Mouse (Mus musculus): ENCODE measurements around the gene Vhl. TPM values are rescaled to one million over a fixed set of nuclear protein-coding genes. Genes with fewer than 3 reads are reported as not detected.
"Not testable (repeated sequence)": the region's sequence is repeated elsewhere in the genome, so short reads cannot be mapped to it uniquely, and the experiment has no call there.

The Vhl gene
- polyA plus RNA-seq, 1 experiment from 2014 or later = 85.2 TPM

GRCm38 (mm10) chr6:113662964-113663700 is 39.4 kb downstream of the Vhl start:
- ATAC-seq (ENCODE audit: low FRiP score, low TSS enrichment) (no peak), DNase-seq (no peak)
- Histone ChIP-seq H3K4me1 (ENCODE audit: control insufficient read depth, insufficient read depth, low read length) (no peaks in the 10 kb centered on the region), H3K27me3 (ENCODE audit: control insufficient read depth, insufficient read depth, low read length) (no peaks in the 10 kb centered on the region), H3K4me3 (replicated peaks; ENCODE audit: low read depth, low read length) (no peak overlapping the region), H3K9ac (replicated peaks; ENCODE audit: low read length) (no peak overlapping the region), H3K27ac (replicated peaks; ENCODE audit: low read depth, low read length) (no peak overlapping the region), H3K9me3 (ENCODE audit: control insufficient read depth, low read length) (no peaks in the 10 kb centered on the region), H3K36me3 (ENCODE audit: control insufficient read depth, insufficient read depth, low read length) (no peaks in the 10 kb centered on the region), H3K4me2 (ENCODE audit: low read length) (no peak overlapping the region)
- 98% methylated on average over 8 of the region's 8 CpGs for WGBS

GRCm38 (mm10) chr6:113664305-113664704 is 40.5 kb downstream of the Vhl start:
- WGBS = 83% methylated on average over 7 of the region's 7 CpGs
- no peaks in the 10 kb centered on the region for H3K9me3 ChIP-seq (ENCODE audit: control insufficient read depth, low read length)
- H3K4me3 ChIP-seq (replicated peaks; ENCODE audit: low read depth, low read length) = no peak overlapping the region
- no peak overlapping the region for H3K4me2 ChIP-seq (ENCODE audit: low read length)
- no peaks in the 10 kb centered on the region for H3K36me3 ChIP-seq (ENCODE audit: control insufficient read depth, insufficient read depth, low read length)
- no peak for ATAC-seq (ENCODE audit: low FRiP score, low TSS enrichment)
- no peak overlapping the region for H3K9ac ChIP-seq (replicated peaks; ENCODE audit: low read length)
- no peak overlapping the region for H3K27ac ChIP-seq (replicated peaks; ENCODE audit: low read depth, low read length)
- H3K27me3 ChIP-seq (ENCODE audit: control insufficient read depth, insufficient read depth, low read length) = no peaks in the 10 kb centered on the region
- H3K4me1 ChIP-seq (ENCODE audit: control insufficient read depth, insufficient read depth, low read length) = no peaks in the 10 kb centered on the region
- no peak for DNase-seq

GRCm38 (mm10) chr6:113667611-113668122 is 43.9 kb downstream of the Vhl start:
- Histone ChIP-seq H3K27ac (replicated peaks; ENCODE audit: low read depth, low read length) (no peak overlapping the region), H3K9ac (replicated peaks; ENCODE audit: low read length) (no peak overlapping the region), H3K9me3 (ENCODE audit: control insufficient read depth, low read length) (no peaks in the 10 kb centered on the region), H3K4me2 (ENCODE audit: low read length) (no peak overlapping the region), H3K4me3 (replicated peaks; ENCODE audit: low read depth, low read length) (no peak overlapping the region), H3K4me1 (ENCODE audit: control insufficient read depth, insufficient read depth, low read length) (no peaks in the 10 kb centered on the region), H3K27me3 (ENCODE audit: control insufficient read depth, insufficient read depth, low read length) (no peaks in the 10 kb centered on the region), H3K36me3 (ENCODE audit: control insufficient read depth, insufficient read depth, low read length) (no peaks in the 10 kb centered on the region)
- ATAC-seq (ENCODE audit: low FRiP score, low TSS enrichment) (no peak), DNase-seq (no peak)
- 70% methylated on average over 8 of the region's 8 CpGs for WGBS

- no peak overlapping the region for H3K4me2 ChIP-seq (ENCODE audit: low read length)
- no peaks in the 10 kb centered on the region for H3K36me3 ChIP-seq (ENCODE audit: control insufficient read depth, insufficient read depth, low read length)
- DNase-seq = no peak
- no peaks in the 10 kb centered on the region for H3K9me3 ChIP-seq (ENCODE audit: control insufficient read depth, low read length)
- H3K27me3 ChIP-seq (ENCODE audit: control insufficient read depth, insufficient read depth, low read length) = no peaks in the 10 kb centered on the region
- no peak overlapping the region for H3K4me3 ChIP-seq (replicated peaks; ENCODE audit: low read depth, low read length)
- H3K9ac ChIP-seq (replicated peaks; ENCODE audit: low read length) = no peak overlapping the region
- ATAC-seq (ENCODE audit: low FRiP score, low TSS enrichment) = no peak
- H3K27ac ChIP-seq (replicated peaks; ENCODE audit: low read depth, low read length) = no peak overlapping the region
- H3K4me1 ChIP-seq (ENCODE audit: control insufficient read depth, insufficient read depth, low read length) = no peaks in the 10 kb centered on the region
- WGBS = 53% methylated on average over 15 of the region's 15 CpGs
These were observed 44.8 kb downstream of the Vhl start for GRCm38 (mm10) chr6:113668287-113669154.

GRCm38 (mm10) chr6:113669821-113670220 is 46.1 kb downstream of the Vhl start:
- Histone ChIP-seq H3K4me1 (ENCODE audit: control insufficient read depth, insufficient read depth, low read length) (no peaks in the 10 kb centered on the region), H3K36me3 (ENCODE audit: control insufficient read depth, insufficient read depth, low read length) (no peaks in the 10 kb centered on the region), H3K9me3 (ENCODE audit: control insufficient read depth, low read length) (no peaks in the 10 kb centered on the region), H3K27me3 (ENCODE audit: control insufficient read depth, insufficient read depth, low read length) (no peaks in the 10 kb centered on the region), H3K27ac (replicated peaks; ENCODE audit: low read depth, low read length) (no peak overlapping the region), H3K4me3 (replicated peaks; ENCODE audit: low read depth, low read length) (no peak overlapping the region), H3K4me2 (ENCODE audit: low read length) (no peak overlapping the region), H3K9ac (replicated peaks; ENCODE audit: low read length) (no peak overlapping the region)
- DNase-seq (no peak), ATAC-seq (ENCODE audit: low FRiP score, low TSS enrichment) (no peak)
- 86% methylated on average over 7 of the region's 7 CpGs for WGBS

GRCm38 (mm10) chr6:113672029-113672428 is 48.3 kb downstream of the Vhl start:
- H3K9ac ChIP-seq (replicated peaks; ENCODE audit: low read length); DNase-seq; H3K36me3 ChIP-seq (ENCODE audit: control insufficient read depth, insufficient read depth, low read length); H3K4me3 ChIP-seq (replicated peaks; ENCODE audit: low read depth, low read length); H3K27me3 ChIP-seq (ENCODE audit: control insufficient read depth, insufficient read depth, low read length); H3K4me2 ChIP-seq (ENCODE audit: low read length); ATAC-seq (ENCODE audit: low FRiP score, low TSS enrichment); H3K27ac ChIP-seq (replicated peaks; ENCODE audit: low read depth, low read length); H3K9me3 ChIP-seq (ENCODE audit: control insufficient read depth, low read length); H3K4me1 ChIP-seq (ENCODE audit: control insufficient read depth, insufficient read depth, low read length): not testable (repeated sequence)
- WGBS = 97% methylated on average over 1 of the region's 1 CpGs

- no peak for ATAC-seq (ENCODE audit: low FRiP score, low TSS enrichment)
- H3K9ac ChIP-seq (replicated peaks; ENCODE audit: low read length) = no peak overlapping the region
- H3K27me3 ChIP-seq (ENCODE audit: control insufficient read depth, insufficient read depth, low read length) = no peaks in the 10 kb centered on the region
- H3K4me3 ChIP-seq (replicated peaks; ENCODE audit: low read depth, low read length) = no peak overlapping the region
- DNase-seq = no peak
- H3K36me3 ChIP-seq (ENCODE audit: control insufficient read depth, insufficient read depth, low read length) = no peaks in the 10 kb centered on the region
- no peak overlapping the region for H3K27ac ChIP-seq (replicated peaks; ENCODE audit: low read depth, low read length)
- H3K4me2 ChIP-seq (ENCODE audit: low read length) = no peak overlapping the region
- 88% methylated on average over 6 of the region's 6 CpGs for WGBS
- no peaks in the 10 kb centered on the region for H3K4me1 ChIP-seq (ENCODE audit: control insufficient read depth, insufficient read depth, low read length)
- no peaks in the 10 kb centered on the region for H3K9me3 ChIP-seq (ENCODE audit: control insufficient read depth, low read length)
These were observed 49.2 kb downstream of the Vhl start for GRCm38 (mm10) chr6:113672989-113673388.

- H3K9me3 ChIP-seq (ENCODE audit: control insufficient read depth, low read length) = no peaks in the 10 kb centered on the region
- H3K4me1 ChIP-seq (ENCODE audit: control insufficient read depth, insufficient read depth, low read length) = no peaks in the 10 kb centered on the region
- H3K27ac ChIP-seq (replicated peaks; ENCODE audit: low read depth, low read length) = no peak overlapping the region
- DNase-seq (no peak), ATAC-seq (ENCODE audit: low FRiP score, low TSS enrichment) (no peak)
- H3K9ac ChIP-seq (replicated peaks; ENCODE audit: low read length) = no peak overlapping the region
- no peak overlapping the region for H3K4me2 ChIP-seq (ENCODE audit: low read length)
- WGBS = 85% methylated on average over 4 of the region's 4 CpGs
- H3K27me3 ChIP-seq (ENCODE audit: control insufficient read depth, insufficient read depth, low read length) = no peaks in the 10 kb centered on the region
- no peak overlapping the region for H3K4me3 ChIP-seq (replicated peaks; ENCODE audit: low read depth, low read length)
- no peaks in the 10 kb centered on the region for H3K36me3 ChIP-seq (ENCODE audit: control insufficient read depth, insufficient read depth, low read length)
These were observed 51.5 kb downstream of the Vhl start for GRCm38 (mm10) chr6:113675234-113675633.
